Mouse (Mus musculus) CH12.LX (cell line): ENCODE data around the gene Syk. TPM values are rescaled to one million over a fixed set of nuclear protein-coding genes. Genes with fewer than 3 reads are reported as not detected.
A peak's percentile ranks its signal among the peaks of the same experiment; 100 is the strongest.

ENCODE experiments used
- DNase-seq: peaks from one replicate; pipeline ENCODE4 v3.0.0-alpha.2; 2013; ENCODE audit errors: extremely low read depth
- H3K27ac ChIP-seq: 2 replicates; pipeline ENCODE4 v1.5.1; 2012; ENCODE audit warnings: low read depth, mild to moderate bottlenecking, control low read depth, moderate library complexity; ENCODE audit not compliant: insufficient read depth
- H3K27me3 ChIP-seq: replicated peaks from 2 replicates; pipeline ENCODE3; 2012; ENCODE audit warnings: inconsistent platforms
- H3K36me3 ChIP-seq, 2 experiments: replicated peaks in 1 of 2; 2 replicates each; pipeline versions ENCODE3 to v1.6.1; 2012; ENCODE audit warnings: inconsistent platforms in 1 of 2, low read length in 1 of 2, mild to moderate bottlenecking in 1 of 2, mixed read lengths in 1 of 2, moderate library complexity in 1 of 2; ENCODE audit not compliant: control insufficient read depth in 1 of 2, insufficient read depth in 1 of 2
- H3K4me1 ChIP-seq, 2 experiments: 2 replicates each; pipeline ENCODE4 v1.6.1; 2012; ENCODE audit warnings: inconsistent platforms in 1 of 2, moderate library complexity in 1 of 2; ENCODE audit not compliant: insufficient read depth in 2 of 2, control insufficient read depth in 1 of 2
- H3K4me2 ChIP-seq: 2 replicates; pipeline ENCODE4 v1.6.1; 2012; ENCODE audit warnings: low read depth, mild to moderate bottlenecking, control low read depth; ENCODE audit not compliant: poor library complexity, insufficient read depth, severe bottlenecking
- H3K4me3 ChIP-seq, 3 experiments: fragments of 150-350 bp in 1 of 3; sonication (generic) in 1 of 3; replicated peaks in 1 of 3; 2 replicates each; pipeline versions ENCODE3 to v1.5.1; 2011 to 2012; ENCODE audit warnings: low read depth in 2 of 3, low read length in 2 of 3, mild to moderate bottlenecking in 2 of 3, moderate library complexity in 2 of 3, control low read depth in 1 of 3, improper control_type of control experiment in 1 of 3, inconsistent platforms in 1 of 3, mixed read lengths in 1 of 3; ENCODE audit not compliant: poor library complexity in 1 of 3
- H3K79me2 ChIP-seq: replicated peaks from 2 replicates; pipeline ENCODE4 v1.6.1; 2012; ENCODE audit warnings: mild to moderate bottlenecking, moderate library complexity; ENCODE audit not compliant: control insufficient read depth, poor library complexity, insufficient read depth, severe bottlenecking; ENCODE audit errors: extremely low read depth
- H3K9ac ChIP-seq: 2 replicates; pipeline ENCODE4 v1.6.1; 2012; ENCODE audit warnings: low read depth, mild to moderate bottlenecking, control low read depth, moderate library complexity; ENCODE audit not compliant: insufficient read depth
- H3K9me3 ChIP-seq: replicated peaks from 2 replicates; pipeline ENCODE3; 2012; ENCODE audit warnings: low read length, inconsistent platforms, mixed read lengths
- BHLHE40 ChIP-seq: IDR thresholded peaks from 2 replicates; pipeline ENCODE4 v1.6.1; 2011; ENCODE audit warnings: mild to moderate bottlenecking, low read depth, low read length, improper control_type of control experiment
- CHD1 ChIP-seq: IDR thresholded peaks from 2 replicates; pipeline ENCODE4 v1.6.1; 2012; ENCODE audit warnings: low read depth, low read length, improper control_type of control experiment, inconsistent platforms
- CTCF ChIP-seq, 2 experiments: IDR thresholded peaks in 1 of 2; conservative IDR thresholded peaks in 1 of 2; 2 replicates each; pipeline ENCODE4 v1.5.1; 2011 to 2012; ENCODE audit warnings: low read depth in 2 of 2, low read length in 2 of 2, improper control_type of control experiment in 1 of 2, inconsistent platforms in 1 of 2, mild to moderate bottlenecking in 1 of 2, moderate library complexity in 1 of 2
- EP300 ChIP-seq: IDR thresholded peaks from 2 replicates; pipeline ENCODE4 v1.6.1; 2011; ENCODE audit warnings: low read length, improper control_type of control experiment
- GABPA ChIP-seq: IDR thresholded peaks from 2 replicates; pipeline ENCODE4 v1.6.1; 2012; ENCODE audit warnings: low read depth, low read length, improper control_type of control experiment, inconsistent platforms; ENCODE audit not compliant: insufficient replicate concordance
- JUND ChIP-seq: conservative IDR thresholded peaks from 2 replicates; pipeline ENCODE4 v1.6.1; 2011; ENCODE audit warnings: low read depth, low read length, improper control_type of control experiment
- MAFK ChIP-seq: IDR thresholded peaks from 2 replicates; pipeline ENCODE4 v1.6.1; 2011; ENCODE audit warnings: low read length, improper control_type of control experiment; ENCODE audit not compliant: insufficient replicate concordance
- MAZ ChIP-seq: IDR thresholded peaks from 2 replicates; pipeline ENCODE4 v1.6.1; 2012; ENCODE audit warnings: low read depth, mild to moderate bottlenecking, inconsistent platforms, low read length, improper control_type of control experiment, moderate library complexity
- MEF2A ChIP-seq: IDR thresholded peaks from 2 replicates; pipeline ENCODE4 v1.6.1; 2014; ENCODE audit warnings: low read depth, mild to moderate bottlenecking, inconsistent platforms, low read length, improper control_type of control experiment, borderline replicate concordance
- NELFE ChIP-seq: IDR thresholded peaks from 2 replicates; pipeline ENCODE4 v1.6.1; 2011; ENCODE audit warnings: low read depth, low read length, improper control_type of control experiment
- POLR2A ChIP-seq: IDR thresholded peaks from 2 replicates; pipeline ENCODE4 v1.6.1; 2011; ENCODE audit warnings: low read depth, mild to moderate bottlenecking, improper control_type of control experiment, low read length
- POLR2AphosphoS2 ChIP-seq: IDR thresholded peaks from 2 replicates; pipeline ENCODE4 v1.6.1; 2011; ENCODE audit warnings: low read depth, low read length, improper control_type of control experiment
- SMC3 ChIP-seq: IDR thresholded peaks from 2 replicates; pipeline ENCODE4 v1.6.1; 2011; ENCODE audit warnings: low read depth, low read length, improper control_type of control experiment
- UBTF ChIP-seq: IDR thresholded peaks from 2 replicates; pipeline ENCODE4 v1.6.1; 2012; ENCODE audit warnings: low read depth, mild to moderate bottlenecking, inconsistent platforms, low read length, improper control_type of control experiment, moderate library complexity
- USF1 ChIP-seq: IDR thresholded peaks from 2 replicates; pipeline ENCODE4 v1.6.1; 2014; ENCODE audit warnings: low read depth, mild to moderate bottlenecking, inconsistent platforms, low read length, improper control_type of control experiment
- ZNF384 ChIP-seq: IDR thresholded peaks from 2 replicates; pipeline ENCODE4 v1.6.1; 2012; ENCODE audit warnings: low read depth, low read length, improper control_type of control experiment, inconsistent platforms
- dilution Hi-C: fragments of 300-500 bp; cut with MboI; formaldehyde crosslinking; loops from 2 replicates; pipeline ENCODE4 v1.14.3; 2020; ENCODE audit warnings: low sequenced_read_pairs; ENCODE audit not compliant: extremely low pct_unique_long_range_greater_than_20kb, extremely low pct_ligation_motif_present
- in situ Hi-C: fragments of 300-500 bp; cut with MboI; formaldehyde crosslinking; loops from 3 replicates; pipeline ENCODE4 v1.14.3; 2019; ENCODE audit warnings: low sequenced_read_pairs, low pct_ligation_motif_present, low pct_unique_long_range_greater_than_20kb, mixed read lengths
- polyA plus RNA-seq: library from polyadenylated mRNA; unstranded; fragments of >175 nt; gene quantifications from 2 replicates; pipeline ENCODE4 v1.2.1, GENCODE M21; 2012; ENCODE audit warnings: low read depth; ENCODE audit not compliant: insufficient read length
- total RNA-seq, 2 experiments: library from RNA; depleted of rRNA; stranded (reverse); fragments of 300-350 nt in 1 of 2; fragments of >200 nt in 1 of 2; gene quantifications; 2 replicates each; pipeline ENCODE4 v1.2.3; 2012 to 2014

Syk gene
- total and polyA plus RNA-seq, 3 experiments, result 117 to 185 (median 163) TPM

DNA sequence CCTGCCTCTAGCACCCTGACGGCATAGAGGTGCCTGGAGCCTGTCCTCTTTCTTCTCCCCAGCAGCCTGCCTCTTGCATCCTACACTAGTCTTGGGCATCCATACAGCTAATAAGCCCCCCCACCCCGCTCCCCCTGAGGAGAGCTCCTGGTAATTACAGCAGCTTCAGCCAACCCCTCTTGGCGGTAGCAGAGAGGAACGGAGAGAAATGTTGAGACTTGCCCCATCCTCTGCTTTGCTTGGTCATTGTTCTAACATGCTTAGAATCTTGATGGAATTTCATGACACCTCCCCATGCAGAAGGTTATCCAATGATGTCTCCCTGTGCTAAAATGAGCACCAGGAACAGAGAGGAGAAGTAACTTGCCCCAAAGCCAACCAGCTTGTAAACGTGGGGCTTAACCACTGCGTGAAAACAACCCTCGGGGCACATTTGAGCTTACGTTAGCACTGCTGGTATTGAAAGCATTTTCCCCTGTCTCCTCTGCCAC lies 40.9 kb upstream of the Syk start:
- Histone ChIP-seq H3K36me3 (no peaks in the 10 kb centered on the region), H3K27me3 (no peaks in the 10 kb centered on the region), H3K9me3 (no peaks in the 10 kb centered on the region), H3K4me3 (no peak overlapping the region)
- TF ChIP-seq ZNF384 (no peak), MAFK (0 out of 2 replicates have a peak, but pooled peaks have one; percentile 7), NELFE (no peak)
- TF ChIP-seq, all 38 proteins: peak for 1
- in situ Hi-C loops (no loop called here), dilution Hi-C loops (no loop called here)
- peaks cover 43 to 62% of the 10 kb centered on the region in 2 experiments for H3K4me1 ChIP-seq
- peak overlapping the region; percentile 23; the same call in 1 of the 2 replicates for H3K27ac ChIP-seq
- H3K9ac ChIP-seq, result peak overlapping the region; percentile 18; the same call in 1 of the 2 replicates
- no peak for DNase-seq
- H3K79me2 ChIP-seq, result peaks cover 5% of the 10 kb centered on the region; the same call in 1 of the 2 replicates
- no peak overlapping the region for H3K4me2 ChIP-seq

DNA sequence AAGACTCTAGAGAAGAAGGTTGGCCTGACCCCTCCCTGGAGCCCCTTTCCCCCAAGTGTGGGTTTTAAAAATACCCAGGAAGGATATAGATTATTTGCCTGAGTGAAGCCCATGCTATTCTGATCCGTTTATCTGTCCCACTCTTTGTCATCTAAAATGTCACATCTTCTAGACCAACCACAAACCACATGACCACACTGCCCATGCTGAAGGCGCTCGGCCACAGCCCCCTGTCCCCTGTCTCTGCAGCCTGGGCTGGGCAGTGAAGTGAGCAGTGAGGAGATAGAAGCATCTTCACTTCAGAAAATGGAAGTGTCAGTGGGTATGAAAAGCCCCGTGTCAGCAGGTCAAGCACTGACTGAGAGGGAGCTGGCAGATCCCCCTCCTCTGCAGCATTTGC lies 40.3 kb upstream of the Syk start:
- H3K4me1 ChIP-seq, result peaks cover 39 to 56% of the 10 kb centered on the region in 2 experiments
- TF ChIP-seq USF1, result no peak
- TF ChIP-seq POLR2A, result no peak
- TF ChIP-seq GABPA, result no peak
- no peak for TF ChIP-seq CTCF (conservative IDR thresholded peaks at IDR 0.05 in 1 of 2, IDR thresholded peaks at IDR 0.05 in 1 of 2; ENCODE audit: low read depth in 2 of 2, low read length in 2 of 2)
- TF ChIP-seq BHLHE40, result no peak
- TF ChIP-seq JUND, result no peak
- TF ChIP-seq NELFE, result no peak
- no peak for TF ChIP-seq POLR2AphosphoS2
- TF ChIP-seq MAFK, result no peak
- no peak for TF ChIP-seq SMC3
- TF ChIP-seq MAZ, result no peak
- TF ChIP-seq CHD1, result no peak
- TF ChIP-seq EP300, result no peak
- no peak for TF ChIP-seq MEF2A
- no peak for TF ChIP-seq UBTF
- no peak for DNase-seq
- dilution Hi-C loops, result no loop called here
- H3K27ac ChIP-seq, result no peak overlapping the region
- H3K4me2 ChIP-seq, result no peak overlapping the region
- no peaks in the 10 kb centered on the region; the same call in 1 of the 2 replicates for H3K79me2 ChIP-seq
- no peaks in the 10 kb centered on the region for H3K36me3 ChIP-seq
- no peak overlapping the region for H3K4me3 ChIP-seq
- in situ Hi-C loops, result no loop called here
- H3K9ac ChIP-seq, result peak overlapping the region; percentile 18; the same call in 1 of the 2 replicates
- no peaks in the 10 kb centered on the region for H3K9me3 ChIP-seq
- no peaks in the 10 kb centered on the region for H3K27me3 ChIP-seq
